Mouse (Mus musculus) frontal cortex, postnatal 10 days (tissue): ENCODE measurements around the gene Cmss1.
A peak's percentile ranks its signal among the peaks of the same experiment; 100 is the strongest.

Source experiments
- DNase-seq, 2 experiments: peaks; one replicate each; pipeline ENCODE4 v3.0.0; 2022; ENCODE audit warnings: low spot score in 2 of 2, mixed read lengths in 1 of 2

The Cmss1 gene

GRCm38 (mm10) chr16:57427516-57428285 lies 179.0 kb downstream of the Cmss1 start:
- DNase-seq, result no peak

GRCm38 (mm10) chr16:57426680-57427079 lies 180.0 kb downstream of the Cmss1 start:
- no peak for DNase-seq

DNA sequence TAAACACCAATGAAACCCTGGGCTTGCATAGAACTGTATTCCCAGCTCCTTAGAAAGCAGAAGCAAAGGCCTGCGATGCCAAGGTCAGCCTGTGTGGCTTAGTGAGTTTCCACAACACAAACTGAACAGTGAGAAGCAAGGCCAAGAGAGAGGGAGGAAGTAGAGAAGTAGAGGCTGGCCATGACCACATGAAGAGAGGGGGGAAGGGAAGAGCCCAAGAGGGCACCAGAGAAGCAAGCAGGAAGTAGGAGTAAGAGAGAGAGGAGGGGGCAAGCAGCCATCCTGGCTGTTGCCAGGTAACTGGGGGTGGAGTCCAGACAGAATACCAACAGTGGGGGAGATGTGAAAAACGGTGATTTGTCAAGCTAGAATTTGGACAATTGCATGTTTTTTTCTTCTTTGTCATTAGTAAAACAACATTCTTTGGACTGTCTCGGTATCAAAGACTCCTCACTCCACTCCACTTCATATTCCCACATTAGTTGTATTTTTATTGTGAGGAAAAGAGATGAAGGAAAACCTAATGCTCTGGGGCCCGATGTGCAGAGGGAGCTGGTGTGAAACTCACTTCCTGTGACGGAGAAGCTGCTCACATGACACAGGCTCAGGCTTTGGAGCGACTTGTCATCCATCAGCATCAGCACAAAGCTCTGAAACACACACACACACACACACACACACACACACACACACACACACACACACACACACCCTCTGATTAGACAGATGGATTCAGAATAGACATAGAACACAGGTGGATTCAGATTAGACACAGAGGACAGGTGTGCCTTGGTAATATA lies 183.5 kb downstream of the Cmss1 start:
- DNase-seq, result peak in 1 of 2 experiments; percentile 13

- no peak for DNase-seq
Observed at GRCm38 (mm10) chr16:57421680-57422417, 184.8 kb downstream of the Cmss1 start.

DNA sequence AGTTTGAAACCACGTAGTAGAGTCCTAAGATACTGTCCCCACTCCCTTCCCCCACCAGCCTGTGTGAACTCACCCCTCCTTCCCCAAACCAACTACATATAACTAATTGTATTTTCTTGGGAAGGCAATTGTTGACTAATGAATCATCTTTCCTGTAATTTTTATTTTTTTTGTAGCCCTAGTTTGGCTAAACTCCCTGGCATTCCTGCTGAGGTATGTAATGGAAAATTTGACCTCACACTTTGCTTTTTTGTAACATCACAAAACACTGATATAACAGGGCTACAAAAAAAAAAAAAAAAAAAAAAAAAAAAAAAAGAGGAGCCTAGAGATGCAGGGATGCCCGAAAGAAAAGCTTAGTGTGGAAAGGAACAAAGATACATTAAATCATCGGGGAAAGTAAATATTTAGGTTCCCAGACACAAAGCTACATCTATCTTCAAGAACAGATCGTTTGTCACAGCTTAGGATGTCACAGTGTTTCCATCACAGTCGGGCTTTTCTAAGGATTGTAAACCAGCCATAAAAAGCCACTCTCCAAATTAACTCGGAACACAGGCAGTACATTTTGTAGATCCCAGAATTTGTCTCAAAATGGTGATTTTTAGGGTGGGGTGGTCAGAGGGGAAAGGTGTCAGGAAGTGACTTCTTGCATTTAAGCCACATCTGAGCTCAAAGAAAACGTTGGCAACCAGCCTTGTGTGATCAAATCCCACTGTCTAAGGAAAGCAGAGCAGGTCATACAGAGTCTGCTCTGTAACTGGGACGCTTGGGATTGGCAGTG lies 185.7 kb downstream of the Cmss1 start:
- no peak for DNase-seq

DNA sequence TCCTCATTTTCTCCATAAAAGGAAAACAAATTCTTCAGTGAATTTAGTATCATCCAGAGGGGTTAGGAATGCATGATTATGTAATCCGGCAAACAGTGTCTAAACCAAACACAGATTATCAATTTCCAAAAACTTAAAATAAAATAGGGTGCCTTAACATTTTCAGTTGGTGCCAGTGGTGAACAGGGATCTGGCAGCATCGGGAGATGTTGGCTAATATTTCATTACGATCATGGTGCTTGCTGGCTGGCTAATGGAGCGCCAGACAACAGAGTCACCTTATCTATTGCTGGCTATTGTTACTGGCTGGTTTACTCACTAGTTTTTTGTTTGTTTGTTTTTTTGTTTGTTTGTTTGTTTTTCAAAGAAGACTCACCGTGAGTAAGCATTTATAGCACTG lies 186.8 kb downstream of the Cmss1 start:
- no peak for DNase-seq

GRCm38 (mm10) chr16:57419332-57419731 lies 187.3 kb downstream of the Cmss1 start:
- DNase-seq, result no peak

GRCm38 (mm10) chr16:57417955-57418354 lies 188.7 kb downstream of the Cmss1 start:
- no peak for DNase-seq

DNA sequence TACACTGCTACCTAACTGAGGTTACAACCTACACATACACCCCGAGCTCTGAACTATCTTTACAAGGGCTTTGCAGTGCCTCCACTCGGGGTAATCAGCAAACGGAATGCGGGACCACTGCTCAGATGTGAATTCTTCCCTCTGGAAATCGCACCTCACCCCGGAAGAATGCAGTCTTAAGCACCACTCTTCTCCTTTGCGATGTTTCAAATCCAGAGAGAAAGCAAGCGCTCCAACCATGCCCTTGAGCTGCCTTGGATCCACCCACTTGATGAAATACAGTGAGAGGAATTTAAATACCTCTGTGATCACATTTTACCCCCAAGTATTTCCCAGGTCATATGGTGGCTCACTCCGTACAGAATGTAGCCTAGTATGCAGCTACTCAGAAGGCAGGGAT lies 189.6 kb downstream of the Cmss1 start:
- DNase-seq, result no peak

GRCm38 (mm10) chr16:57416049-57416448 lies 190.6 kb downstream of the Cmss1 start:
- DNase-seq, result no peak

DNA sequence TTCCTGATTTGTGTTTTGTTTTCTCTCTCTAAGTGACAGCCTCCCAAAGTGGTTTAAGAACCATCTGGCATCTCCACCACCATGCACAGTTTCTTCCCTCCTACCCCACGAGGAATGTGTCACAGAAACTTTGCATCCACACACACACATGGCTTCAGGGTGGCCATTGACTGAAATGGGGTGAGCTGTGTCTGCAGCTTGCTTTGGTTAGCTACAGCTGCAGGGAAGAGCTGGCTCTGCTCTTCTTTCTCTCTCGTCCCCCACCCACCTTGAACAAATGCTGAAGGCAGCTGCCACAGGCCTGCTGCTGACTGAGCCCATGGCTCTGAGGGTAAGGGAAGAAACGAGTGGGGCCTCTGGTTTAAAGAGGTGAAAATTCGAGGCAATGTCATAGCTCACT lies 193.9 kb downstream of the Cmss1 start:
- no peak for DNase-seq

GRCm38 (mm10) chr16:57403825-57404224 lies 202.8 kb downstream of the Cmss1 start:
- DNase-seq, result no peak

DNA sequence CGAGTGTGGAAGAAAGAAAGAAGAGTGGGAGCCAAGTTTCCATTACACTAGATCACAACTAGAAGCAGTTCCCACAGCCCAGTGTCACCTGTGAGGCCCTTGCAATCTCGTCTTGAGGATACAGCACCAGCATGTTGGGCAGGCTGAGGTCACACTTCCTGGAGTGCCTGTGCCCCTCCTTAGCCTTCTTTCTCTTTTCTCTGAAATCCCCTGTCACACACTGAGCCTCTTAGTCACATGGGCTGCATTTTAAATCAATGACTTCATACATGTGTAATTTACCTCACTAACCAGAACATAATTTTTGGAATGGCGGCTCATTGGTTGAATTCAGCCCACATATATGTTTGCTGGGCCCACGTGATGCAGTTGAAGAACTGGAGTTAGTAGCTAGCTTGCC lies 203.8 kb downstream of the Cmss1 start:
- DNase-seq, result no peak

DNA sequence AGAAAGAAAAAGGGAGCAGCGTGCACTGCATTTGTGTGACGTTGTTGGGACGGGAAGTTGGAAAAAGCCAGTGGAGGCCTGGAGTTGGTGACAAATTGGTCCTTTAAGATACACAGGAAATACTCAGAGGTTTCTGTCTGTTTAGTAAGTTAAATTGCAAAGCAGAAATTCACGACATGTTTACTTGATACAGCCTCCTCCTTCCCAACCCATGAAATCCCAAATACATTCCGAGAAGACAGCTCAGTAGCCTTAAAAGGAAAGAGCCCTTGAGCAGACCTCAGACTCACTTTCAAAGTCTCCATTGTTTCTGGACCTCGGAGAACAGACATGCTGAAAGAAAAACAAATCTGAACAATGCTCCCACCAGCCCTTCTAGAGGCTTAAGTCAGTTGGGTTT lies 205.0 kb downstream of the Cmss1 start:
- DNase-seq, result no peak

GRCm38 (mm10) chr16:57399566-57399965 lies 207.1 kb downstream of the Cmss1 start:
- DNase-seq, result no peak

DNA sequence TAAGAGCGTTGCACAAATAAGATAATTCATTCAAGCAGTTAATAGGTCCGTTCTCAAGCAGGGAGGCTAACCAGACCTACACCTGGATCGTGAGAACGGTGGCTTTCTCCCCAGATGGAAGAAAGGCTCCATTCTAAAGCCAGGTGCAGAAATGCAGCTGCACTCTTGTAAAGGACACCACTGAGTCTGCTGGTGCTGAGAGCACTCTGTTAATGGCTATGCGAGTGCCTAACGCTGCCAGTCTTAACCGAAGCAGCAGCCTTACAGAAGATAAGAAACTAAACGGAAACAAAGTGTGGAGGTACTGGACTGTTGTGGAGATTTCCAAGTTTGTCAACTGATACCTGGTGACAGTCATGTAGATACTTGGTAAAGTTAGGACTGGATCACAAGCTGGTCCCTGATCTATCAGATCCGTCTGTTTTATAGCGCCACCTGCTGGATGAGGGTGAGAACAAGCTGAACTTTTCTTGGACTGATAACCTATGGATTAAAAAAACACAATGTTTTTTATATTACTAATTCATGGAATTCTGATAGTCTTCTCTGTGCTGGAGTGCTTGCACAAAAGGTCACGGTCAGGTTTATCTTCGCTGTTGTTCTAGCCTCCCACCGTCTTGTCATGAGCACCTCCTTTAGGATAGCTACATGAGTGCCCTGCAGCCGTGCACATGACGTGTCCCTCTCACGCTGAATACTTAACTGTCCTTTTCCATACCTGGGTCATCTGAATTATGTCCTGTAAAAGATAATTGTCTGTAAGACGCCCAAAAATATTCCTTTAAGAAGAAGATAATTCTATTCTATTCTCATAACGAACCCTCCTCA lies 208.1 kb downstream of the Cmss1 start:
- DNase-seq, result peak; percentile 34 to 53

- DNase-seq, result no peak
Observed at GRCm38 (mm10) chr16:57397845-57398244, 208.8 kb downstream of the Cmss1 start.

DNA sequence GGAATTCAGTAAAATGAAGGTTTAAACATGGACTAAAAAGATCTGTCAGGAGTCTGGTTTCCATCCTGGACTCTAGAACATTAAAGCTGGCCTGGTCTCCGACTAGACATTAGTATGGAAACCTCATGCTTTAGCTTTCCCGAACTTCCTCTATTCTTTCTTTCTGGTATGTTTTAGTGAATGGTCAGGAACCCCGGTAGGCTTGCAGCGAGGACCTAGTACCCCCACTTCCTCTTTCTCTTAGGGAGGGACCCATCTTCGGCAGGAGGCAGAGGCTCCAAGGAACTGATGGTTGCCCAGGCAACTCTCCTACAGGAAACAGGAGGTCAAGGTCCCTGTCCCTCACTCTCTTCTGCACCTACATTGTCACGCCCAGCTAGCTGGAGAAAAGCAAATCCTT lies 210.4 kb downstream of the Cmss1 start:
- DNase-seq, result no peak

- peak in 1 of 2 experiments; percentile 26 for DNase-seq
Observed at GRCm38 (mm10) chr16:57393161-57393560, 213.5 kb downstream of the Cmss1 start.

DNA sequence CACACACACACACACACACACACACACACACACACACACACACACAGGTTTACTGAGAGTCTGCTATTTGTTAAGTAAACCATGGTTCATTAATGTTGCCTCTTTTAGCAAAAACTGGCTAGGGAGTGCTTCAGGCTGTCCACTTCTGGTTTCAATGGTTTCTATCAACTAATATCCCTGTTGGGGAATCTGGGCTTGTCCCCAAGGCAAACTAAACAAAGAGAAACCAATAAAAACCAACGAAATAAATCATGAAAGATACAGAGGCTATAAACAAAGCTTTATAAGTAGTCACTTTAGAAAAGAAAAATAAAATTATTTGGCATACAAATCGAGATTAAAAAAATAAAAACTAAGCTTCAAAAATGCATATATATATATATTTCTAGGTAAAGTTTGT lies 214.2 kb downstream of the Cmss1 start:
- DNase-seq, result no peak

DNA sequence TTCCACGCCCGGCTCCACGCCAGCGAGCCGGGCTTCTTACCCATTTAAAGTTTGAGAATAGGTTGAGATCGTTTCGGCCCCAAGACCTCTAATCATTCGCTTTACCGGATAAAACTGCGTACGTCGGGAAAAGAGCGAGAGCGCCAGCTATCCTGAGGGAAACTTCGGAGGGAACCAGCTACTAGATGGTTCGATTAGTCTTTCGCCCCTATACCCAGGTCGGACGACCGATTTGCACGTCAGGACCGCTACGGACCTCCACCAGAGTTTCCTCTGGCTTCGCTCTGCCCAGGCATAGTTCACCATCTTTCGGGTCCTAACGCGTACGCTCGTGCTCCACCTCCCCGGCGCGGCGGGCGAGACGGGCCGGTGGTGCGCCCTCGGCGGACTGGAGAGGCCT lies 215.5 kb downstream of the Cmss1 start:
- DNase-seq, result peak in 1 of 2 experiments; percentile 79
